Mouse (Mus musculus) frontal cortex, postnatal 25 days (tissue): ENCODE measurements at regions not wholly inside any gene's neighbourhood (a gene's known extent, or its start where the extent isn't known, plus 50 kb on each side); places are given as distances from the start of the nearest gene placed in this dataset.

Experiments
- DNase-seq, 2 experiments: peaks; one replicate each; pipeline ENCODE4 v3.0.0; 2022; ENCODE audit warnings: low spot score in 2 of 2

DNA sequence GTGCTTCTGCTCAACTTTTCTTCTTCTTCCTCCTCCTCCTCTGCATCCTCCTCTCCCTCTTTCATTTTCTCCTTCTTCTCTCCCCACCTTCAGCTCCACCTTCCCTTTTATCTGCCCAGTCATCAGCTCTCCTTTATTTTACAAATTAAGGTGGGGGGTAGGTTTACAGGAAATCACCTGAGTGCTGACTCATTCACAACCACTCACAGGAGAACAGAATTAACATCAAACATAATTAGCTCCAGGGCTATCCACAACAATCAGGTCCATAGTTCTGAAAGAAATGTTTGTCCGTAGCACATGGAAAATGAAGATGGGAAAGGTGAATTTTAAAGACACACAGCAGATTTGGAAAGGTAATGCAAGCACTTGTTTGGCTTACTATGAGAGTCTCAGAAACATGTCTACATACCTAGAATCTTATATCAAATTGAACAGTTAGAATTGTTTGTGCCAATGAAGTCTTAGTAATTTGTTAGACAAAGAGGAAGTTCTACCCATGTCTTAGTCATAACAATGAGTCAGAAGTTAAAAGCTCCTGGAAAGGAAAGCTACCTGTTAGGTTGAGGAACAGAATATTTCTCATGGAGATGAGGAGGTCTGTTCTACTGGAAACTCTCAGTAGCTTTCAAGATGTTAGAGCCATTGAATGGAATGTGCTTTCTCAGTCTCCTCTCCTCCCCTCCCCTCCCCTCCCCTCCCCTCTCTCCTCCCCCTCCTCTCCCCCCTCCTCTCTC lies 108.8 kb upstream of the Tgfbr2 start:
- DNase-seq: no peak

GRCm38 (mm10) chr9:116281654-116282053 lies 106.5 kb upstream of the Tgfbr2 start:
- no peak for DNase-seq

DNA sequence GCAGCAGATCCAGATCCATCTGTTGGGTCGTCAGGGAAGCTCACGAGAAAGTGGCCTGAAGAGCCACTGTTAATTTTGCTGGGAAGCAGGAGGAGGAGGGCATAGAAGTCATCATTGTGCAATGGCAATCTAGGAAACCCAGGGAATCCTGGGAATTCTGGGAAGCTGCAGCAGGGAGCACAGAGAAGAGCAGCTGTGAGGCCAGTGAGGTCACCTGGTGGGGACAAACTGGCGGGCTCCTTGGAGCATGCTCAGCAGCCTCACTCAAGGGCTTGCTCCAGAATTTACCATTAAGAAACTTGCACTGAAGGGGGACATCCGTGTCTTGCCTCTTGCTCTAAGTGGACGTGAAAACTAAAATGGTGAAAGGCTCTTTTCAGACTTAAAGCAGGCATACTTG lies 105.0 kb upstream of the Tgfbr2 start:
- no peak for DNase-seq

DNA sequence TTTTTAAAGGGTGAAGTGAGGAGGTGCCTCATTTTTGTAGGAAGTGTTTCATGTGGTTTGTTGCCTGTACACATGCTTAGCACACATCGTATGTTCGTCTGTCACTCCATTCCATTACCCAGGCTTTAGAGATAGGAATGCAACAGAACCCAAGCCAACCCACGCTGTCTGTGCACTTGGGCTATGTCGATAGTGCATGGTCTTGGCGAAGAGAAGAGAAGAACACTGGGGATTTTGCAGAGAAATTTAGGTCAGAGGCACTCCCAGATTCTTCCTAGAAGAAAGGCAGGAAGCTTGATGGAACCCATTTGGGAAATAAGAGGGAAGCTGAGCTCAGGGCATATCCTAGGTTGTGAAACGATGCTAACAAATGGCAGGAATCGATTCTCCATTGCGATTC lies 103.7 kb upstream of the Tgfbr2 start:
- DNase-seq: no peak

DNA sequence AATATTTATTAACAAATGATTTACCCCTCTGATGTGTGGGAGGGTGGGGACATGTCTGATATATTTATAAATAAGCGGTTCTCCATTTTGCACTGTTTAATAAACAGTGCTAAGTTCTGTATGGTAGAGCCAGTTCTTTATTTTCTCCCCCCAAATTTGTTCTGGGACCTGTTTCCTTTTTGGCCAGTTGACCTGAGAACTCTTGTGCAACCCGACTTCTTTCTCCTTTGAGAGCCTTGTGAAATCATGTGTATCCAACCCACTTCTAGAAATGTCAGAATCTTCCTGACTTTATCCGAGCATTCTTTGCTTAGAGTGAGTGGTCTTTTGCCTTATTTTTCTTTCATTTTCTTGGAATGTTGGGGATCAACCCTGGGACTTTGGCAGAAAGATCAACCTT lies 102.6 kb upstream of the Tgfbr2 start:
- DNase-seq: no peak

DNA sequence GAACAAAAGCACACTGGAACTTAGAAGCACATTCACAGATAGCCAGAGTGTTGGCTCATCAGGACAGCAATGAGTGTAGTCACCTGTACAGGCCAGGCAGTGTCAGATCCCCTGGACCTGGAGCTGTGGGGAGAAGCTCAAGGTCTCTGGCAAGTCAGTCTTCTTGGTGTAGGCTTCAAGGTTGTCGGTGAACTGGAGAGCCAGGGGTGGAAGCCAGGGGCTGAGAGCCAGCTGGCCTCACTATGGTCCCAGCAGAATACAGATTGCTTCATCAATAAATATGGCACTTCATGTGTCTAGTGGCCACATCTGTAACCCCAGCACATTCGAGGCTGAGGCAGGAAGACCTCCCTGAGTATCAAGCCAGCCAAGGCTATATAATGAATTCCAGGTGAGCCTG lies 101.0 kb upstream of the Tgfbr2 start:
- no peak for DNase-seq

DNA sequence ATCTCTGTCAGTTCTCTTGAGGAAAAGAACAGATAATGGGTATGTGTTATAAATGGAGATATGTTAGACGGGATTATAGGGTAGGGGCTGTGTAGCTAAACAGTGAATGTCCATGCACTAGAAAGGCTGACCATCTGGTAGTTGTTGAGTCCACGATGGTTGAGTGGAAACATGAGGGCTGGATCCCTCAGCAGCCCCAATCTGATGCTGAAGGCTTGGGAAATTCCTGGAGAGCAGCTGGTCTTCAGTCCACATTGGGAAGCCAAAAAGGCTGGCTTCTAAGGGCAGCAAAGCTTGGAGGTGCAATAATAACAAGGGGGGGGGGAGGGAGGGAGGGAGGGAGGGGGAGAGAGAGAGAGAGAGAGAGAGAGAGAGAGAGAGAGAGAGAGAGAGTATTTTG lies 97.3 kb upstream of the Tgfbr2 start:
- no peak for DNase-seq

- no peak for DNase-seq
These were observed 95.3 kb upstream of the Tgfbr2 start for GRCm38 (mm10) chr9:116270417-116270828.

DNA sequence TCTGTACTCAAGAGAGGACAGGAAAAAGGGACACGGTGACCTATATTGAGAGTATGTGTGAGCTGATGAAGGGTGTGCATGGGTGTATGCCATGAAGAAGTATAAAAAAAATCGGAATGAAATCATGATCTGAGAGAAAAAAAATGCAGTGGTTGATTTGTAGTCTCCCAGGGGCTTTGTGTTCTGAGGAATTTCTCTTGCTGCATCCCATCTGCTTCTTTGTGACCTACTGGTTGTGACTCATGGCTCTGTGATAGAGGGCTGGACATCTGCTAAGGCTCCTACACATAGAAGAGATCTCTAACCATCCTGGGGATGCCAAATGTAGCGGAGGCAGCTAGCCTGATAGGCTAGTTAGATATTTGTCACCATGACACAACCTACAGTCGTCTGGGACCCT lies 92.3 kb upstream of the Tgfbr2 start:
- no peak for DNase-seq

DNA sequence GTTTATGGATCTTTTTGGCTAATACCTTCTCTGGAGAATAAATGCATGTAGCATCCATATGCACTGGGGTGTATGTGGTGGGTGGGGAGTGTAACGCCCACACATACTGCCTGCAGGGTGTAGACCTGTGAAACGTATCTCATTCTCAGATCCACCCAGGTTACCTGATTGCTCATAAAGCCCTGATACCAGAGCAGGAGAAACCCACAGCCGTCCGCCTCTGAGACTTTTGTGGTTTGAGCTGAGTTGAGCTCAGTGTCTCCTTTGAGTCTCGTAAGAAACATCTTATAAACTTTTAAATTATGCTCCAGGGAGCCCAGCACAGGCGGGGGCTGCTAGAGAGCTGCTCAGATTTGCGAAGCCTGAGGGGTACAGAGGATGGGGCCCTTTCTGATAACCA lies 88.7 kb upstream of the Tgfbr2 start:
- DNase-seq: no peak

DNA sequence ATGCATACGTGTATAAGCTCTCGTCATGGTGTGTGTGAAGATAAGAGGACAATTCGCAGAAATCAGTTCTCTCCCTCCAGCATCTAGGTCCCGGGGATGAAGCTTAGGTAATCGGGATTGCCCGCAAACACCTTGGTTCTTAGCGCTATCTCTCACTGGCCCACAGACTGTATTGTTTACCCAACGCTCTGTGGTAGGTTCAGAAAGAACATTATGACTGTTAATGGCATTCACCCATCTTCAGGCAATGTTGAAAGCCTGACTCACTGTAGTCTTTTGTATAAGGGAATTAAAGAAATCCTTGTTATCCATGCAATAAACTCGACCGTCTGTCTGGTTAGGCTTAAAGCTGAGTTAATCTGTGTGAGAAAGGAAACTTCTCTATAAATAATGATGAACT lies 84.4 kb upstream of the Tgfbr2 start:
- no peak for DNase-seq

GRCm38 (mm10) chr9:116253546-116253945 lies 78.4 kb upstream of the Tgfbr2 start:
- DNase-seq: no peak

- no peak for DNase-seq
These were observed 77.6 kb upstream of the Tgfbr2 start for GRCm38 (mm10) chr9:116252788-116253187.

DNA sequence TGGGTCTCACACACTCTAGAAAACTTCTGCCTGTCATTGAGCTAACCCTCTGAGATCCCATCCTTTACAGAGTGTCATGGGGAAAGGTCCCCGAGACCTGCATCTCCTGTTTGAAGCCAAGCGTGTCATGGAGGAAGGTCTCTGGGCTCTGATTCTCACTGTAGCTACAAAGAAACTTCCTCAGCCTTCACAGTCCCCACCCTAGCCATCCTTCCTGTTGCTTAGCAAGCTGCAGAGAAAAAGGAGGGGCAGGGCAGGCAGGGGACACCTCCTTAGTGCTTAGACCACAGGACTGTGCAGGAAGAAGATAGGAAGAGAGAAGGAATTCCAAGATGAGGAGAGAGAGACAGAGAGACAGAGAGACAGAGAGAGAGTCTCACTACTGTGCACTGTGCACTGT lies 74.6 kb upstream of the Tgfbr2 start:
- DNase-seq: no peak

GRCm38 (mm10) chr9:116245136-116245535 lies 70.0 kb upstream of the Tgfbr2 start:
- no peak for DNase-seq

DNA sequence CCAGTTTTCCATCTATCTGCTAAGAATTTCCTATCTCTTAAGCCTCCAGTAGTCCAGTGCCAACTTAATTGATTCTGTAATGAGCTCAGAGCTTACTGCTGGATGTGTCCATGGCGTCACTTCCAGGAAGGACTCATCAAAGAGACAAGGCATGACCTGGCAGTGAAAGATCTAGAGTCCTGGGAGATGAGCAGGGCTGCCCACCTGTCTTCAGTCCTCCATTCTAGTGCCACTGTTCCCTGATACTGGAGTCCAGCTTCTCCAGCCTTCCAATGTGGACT lies 69.4 kb upstream of the Tgfbr2 start:
- no peak for DNase-seq

GRCm38 (mm10) chr9:116243775-116244618 lies 68.8 kb upstream of the Tgfbr2 start:
- DNase-seq: no peak

GRCm38 (mm10) chr9:116241933-116242526 lies 66.9 kb upstream of the Tgfbr2 start:
- DNase-seq: no peak

DNA sequence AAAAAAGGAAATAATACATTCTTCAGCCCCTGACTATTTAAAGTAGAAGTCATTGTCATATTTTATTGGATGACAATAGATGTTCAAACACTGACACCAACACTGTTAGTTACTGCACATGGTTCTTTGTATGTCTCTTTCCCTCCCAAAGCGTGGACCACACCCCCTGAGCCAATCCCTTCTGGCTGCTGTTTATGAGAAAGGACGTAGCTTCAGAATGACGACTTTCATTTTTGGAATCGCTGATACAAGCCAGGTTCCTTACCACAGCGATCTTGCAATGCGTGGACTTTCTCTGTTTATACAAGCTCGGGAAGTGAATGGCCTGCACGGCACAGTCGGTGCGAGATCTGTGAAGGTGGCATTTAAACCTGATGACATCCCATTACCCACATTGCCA lies 66.1 kb upstream of the Tgfbr2 start:
- no peak for DNase-seq

DNA sequence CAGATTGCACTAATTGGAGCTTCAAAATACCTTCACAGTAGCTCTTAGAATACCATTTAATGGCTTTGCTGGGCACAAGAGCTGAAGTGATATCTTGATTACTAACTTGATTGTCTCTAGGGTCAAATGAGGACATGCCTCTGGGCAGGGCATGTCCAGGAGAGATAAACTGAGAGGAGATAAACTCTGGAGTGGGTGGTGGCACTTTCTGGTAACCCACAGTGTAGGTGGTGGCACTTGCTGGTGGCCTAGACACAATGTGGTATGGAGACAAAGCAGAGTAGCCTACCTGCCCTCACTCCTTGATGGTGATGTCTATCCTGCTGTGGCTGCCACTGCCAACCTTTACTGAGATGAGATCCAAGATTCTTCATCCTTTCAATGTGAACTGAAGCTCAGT lies 61.7 kb upstream of the Tgfbr2 start:
- DNase-seq: no peak

DNA sequence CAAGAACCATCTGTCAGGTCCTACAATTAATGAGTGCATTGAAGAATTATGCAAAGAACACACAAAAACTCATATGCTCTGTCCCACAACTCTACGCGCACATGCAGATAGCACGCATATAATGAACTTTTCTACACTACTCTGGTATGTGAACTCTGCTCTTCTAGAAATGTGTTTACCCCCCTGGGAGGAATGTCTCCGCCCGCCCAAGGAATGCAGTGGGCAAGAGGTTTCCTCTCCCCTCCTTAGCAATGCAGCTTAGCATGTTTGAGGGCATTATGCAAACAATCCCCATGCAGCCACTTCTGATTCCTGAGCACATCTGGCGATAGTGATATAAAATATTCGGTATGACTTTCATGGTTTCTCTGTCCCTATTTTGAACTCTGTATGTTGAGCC lies 59.0 kb upstream of the Tgfbr2 start:
- DNase-seq: no peak

DNA sequence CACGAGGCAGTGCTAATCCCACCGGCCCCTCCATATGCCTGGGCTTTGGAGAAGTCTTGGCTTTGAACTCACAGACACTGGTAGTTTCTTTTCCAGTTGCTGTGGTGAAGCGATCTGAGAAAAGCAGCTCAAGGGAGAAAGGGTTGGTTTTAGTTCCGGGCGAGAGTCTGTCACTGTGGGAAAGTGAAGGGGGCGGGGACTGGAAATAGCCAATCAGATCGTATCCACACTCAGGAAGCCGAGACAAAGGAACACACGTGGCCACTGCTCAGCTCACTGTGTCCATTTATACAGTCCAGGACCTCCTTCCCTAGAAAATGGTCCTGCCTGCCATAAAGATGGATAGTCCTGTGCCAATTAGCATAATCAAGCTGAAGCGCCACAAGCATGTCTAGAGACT lies 57.2 kb upstream of the Tgfbr2 start:
- DNase-seq: no peak
